Mouse (Mus musculus) midbrain, embryonic 12.5 days (tissue): ENCODE measurements around the gene Vps8. TPM values are rescaled to one million over a fixed set of nuclear protein-coding genes. Genes with fewer than 3 reads are reported as not detected.

Experiments
- ATAC-seq: fragments of 200-750 bp; cut with Nextera tagmentation; 2 replicates; pipeline ENCODE4 v1.8.0; 2017; ENCODE audit warnings: low read depth, moderate TSS enrichment, moderate library complexity; ENCODE audit not compliant: low FRiP score
- H3K27ac ChIP-seq: fragments of 300-500 bp; sonication (generic); replicated peaks from 2 replicates; pipeline ENCODE4 v1.5.1; 2016; ENCODE audit warnings: mild to moderate bottlenecking
- H3K27me3 ChIP-seq: fragments of 300-500 bp; sonication (generic); 2 replicates; pipeline ENCODE4 v1.6.1; 2016; ENCODE audit warnings: mild to moderate bottlenecking
- H3K36me3 ChIP-seq: fragments of 300-500 bp; sonication (generic); 2 replicates; pipeline ENCODE4 v1.6.1; 2016
- H3K4me1 ChIP-seq: fragments of 300-500 bp; sonication (generic); 2 replicates; pipeline ENCODE4 v1.6.1; 2016
- H3K4me2 ChIP-seq: fragments of 300-500 bp; sonication (generic); replicated peaks from 2 replicates; pipeline ENCODE4 v1.6.1; 2016; ENCODE audit warnings: mild to moderate bottlenecking, moderate library complexity
- H3K4me3 ChIP-seq: fragments of 300-500 bp; sonication (generic); 2 replicates; pipeline ENCODE4 v1.5.1; 2016; ENCODE audit warnings: mild to moderate bottlenecking
- H3K9ac ChIP-seq: fragments of 300-500 bp; sonication (generic); replicated peaks from 2 replicates; pipeline ENCODE4 v1.6.1; 2016; ENCODE audit warnings: mild to moderate bottlenecking, moderate library complexity
- H3K9me3 ChIP-seq: fragments of 300-500 bp; sonication (generic); 2 replicates; pipeline ENCODE4 v1.6.1; 2016; ENCODE audit warnings: mild to moderate bottlenecking
- WGBS: fragments of 180-500 bp; shearing (Covaris S2); methylation state at CpG from one replicate; pipeline ENCODE4 v1.1.7; 2016; 5-methylcytosine and 5-hydroxymethylcytosine counted together
- polyA plus RNA-seq: library from polyadenylated mRNA; unstranded; fragments of >200 nt; fragmentation: Nextera tagmentation; extraction: Ambion mirVana; gene quantifications from 2 replicates; pipeline ENCODE4 v1.2.1, GENCODE M21; 2016

Vps8 gene
- polyA plus RNA-seq, 1 experiment from 2014 or later, result 32.5 TPM

DNA sequence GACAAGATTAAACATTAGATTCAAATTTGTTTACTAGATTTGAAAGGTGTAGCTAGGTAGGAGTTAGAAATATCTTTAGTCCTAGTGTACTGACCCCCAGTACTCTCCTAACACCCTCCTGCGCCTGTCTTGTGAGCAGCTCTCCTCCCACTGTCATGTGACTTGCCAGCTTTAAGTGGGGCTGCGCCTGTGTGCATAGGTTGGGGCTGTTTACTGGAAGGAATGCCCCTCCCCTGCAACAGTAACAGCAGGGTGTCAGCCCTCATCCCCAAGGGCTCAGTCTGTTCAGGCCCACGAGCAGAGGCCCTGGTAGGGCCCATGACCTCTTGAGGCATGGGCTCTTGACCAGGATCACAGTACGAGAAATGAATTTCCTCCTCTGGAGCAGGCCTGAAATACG, 62.8 kb downstream of the Vps8 start:
- Histone ChIP-seq H3K4me1 (no peaks in the 10 kb centered on the region), H3K4me2 (no peak overlapping the region), H3K9me3 (no peaks in the 10 kb centered on the region), H3K27me3 (no peaks in the 10 kb centered on the region), H3K9ac (no peak overlapping the region), H3K4me3 (no peak overlapping the region), H3K27ac (no peak overlapping the region), H3K36me3 (no peaks in the 10 kb centered on the region)
- 70% methylated on average over 5 of the region's 5 CpGs for WGBS
- ATAC-seq, result no peak

GRCm38 (mm10) chr16:21488413-21488812, 65.5 kb downstream of the Vps8 start:
- H3K36me3 ChIP-seq, result no peaks in the 10 kb centered on the region
- no peaks in the 10 kb centered on the region for H3K9me3 ChIP-seq
- H3K27ac ChIP-seq, result no peak overlapping the region
- WGBS, result 50% methylated on average over 4 of the region's 4 CpGs
- no peaks in the 10 kb centered on the region for H3K4me1 ChIP-seq
- H3K4me2 ChIP-seq, result no peak overlapping the region
- H3K9ac ChIP-seq, result no peak overlapping the region
- no peaks in the 10 kb centered on the region for H3K27me3 ChIP-seq
- ATAC-seq, result no peak
- no peak overlapping the region for H3K4me3 ChIP-seq

DNA sequence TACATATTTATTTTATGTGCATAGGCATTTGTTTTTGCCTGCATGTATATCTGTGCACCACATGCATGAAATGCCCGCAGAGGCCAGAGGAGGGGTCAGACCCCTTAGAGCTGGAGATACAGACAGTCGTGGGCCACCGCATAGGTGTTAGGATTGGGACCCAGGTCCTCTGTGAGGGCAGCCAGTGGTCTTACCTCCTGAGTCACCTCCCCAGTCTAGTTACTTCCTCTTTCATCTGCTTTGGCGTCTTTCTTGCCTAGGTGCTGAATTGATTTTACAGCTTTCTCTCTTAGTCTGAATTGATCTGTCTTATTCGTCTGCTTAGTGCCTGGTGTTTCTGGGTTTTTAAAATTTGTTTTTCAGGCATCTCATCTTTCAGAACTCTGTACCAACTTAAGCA, 69.4 kb downstream of the Vps8 start:
- Histone ChIP-seq H3K9ac (no peak overlapping the region), H3K27me3 (no peaks in the 10 kb centered on the region), H3K36me3 (peaks cover 6% of the 10 kb centered on the region), H3K9me3 (no peaks in the 10 kb centered on the region), H3K4me1 (no peaks in the 10 kb centered on the region), H3K4me2 (no peak overlapping the region), H3K27ac (no peak overlapping the region), H3K4me3 (no peak overlapping the region)
- 66% methylated on average over 5 of the region's 5 CpGs for WGBS
- no peak for ATAC-seq

- 34% methylated on average over 2 of the region's 2 CpGs for WGBS
- Histone ChIP-seq H3K4me2 (no peak overlapping the region), H3K27ac (no peak overlapping the region), H3K4me3 (no peak overlapping the region), H3K9me3 (no peaks in the 10 kb centered on the region), H3K27me3 (no peaks in the 10 kb centered on the region), H3K4me1 (no peaks in the 10 kb centered on the region), H3K9ac (no peak overlapping the region), H3K36me3 (peaks cover 6% of the 10 kb centered on the region)
- no peak for ATAC-seq
Measured at GRCm38 (mm10) chr16:21492894-21493293, 70.0 kb downstream of the Vps8 start.

DNA sequence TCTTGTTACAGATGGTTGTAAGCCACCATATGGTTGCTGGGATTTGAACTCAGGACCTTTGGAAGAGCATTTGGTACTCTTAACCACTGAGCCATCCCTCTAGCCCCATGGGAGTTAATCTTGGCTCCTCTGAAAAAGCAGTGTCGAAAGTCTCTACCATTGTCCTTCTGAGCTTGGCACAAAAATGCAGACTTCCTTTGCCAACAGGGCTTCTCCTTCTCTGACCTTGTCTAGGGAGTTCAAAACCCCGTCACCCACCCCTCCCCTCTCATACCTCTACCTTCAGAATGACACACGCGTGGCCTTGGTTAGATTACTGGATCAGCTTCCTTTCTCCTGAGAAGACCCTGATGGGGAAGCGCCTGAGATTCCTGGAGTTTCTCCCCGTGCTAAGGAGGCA, 71.8 kb downstream of the Vps8 start:
- no peak overlapping the region for H3K27ac ChIP-seq
- WGBS, result 97% methylated on average over 6 of the region's 6 CpGs
- peaks cover 6% of the 10 kb centered on the region for H3K36me3 ChIP-seq
- no peaks in the 10 kb centered on the region for H3K9me3 ChIP-seq
- no peak overlapping the region for H3K9ac ChIP-seq
- H3K4me2 ChIP-seq, result no peak overlapping the region
- no peaks in the 10 kb centered on the region for H3K4me1 ChIP-seq
- ATAC-seq, result no peak
- H3K27me3 ChIP-seq, result no peaks in the 10 kb centered on the region
- H3K4me3 ChIP-seq, result no peak overlapping the region

- no peak for ATAC-seq
- WGBS, result 92% methylated on average over 9 of the region's 9 CpGs
Measured at GRCm38 (mm10) chr16:21496799-21497198, 73.9 kb downstream of the Vps8 start.

DNA sequence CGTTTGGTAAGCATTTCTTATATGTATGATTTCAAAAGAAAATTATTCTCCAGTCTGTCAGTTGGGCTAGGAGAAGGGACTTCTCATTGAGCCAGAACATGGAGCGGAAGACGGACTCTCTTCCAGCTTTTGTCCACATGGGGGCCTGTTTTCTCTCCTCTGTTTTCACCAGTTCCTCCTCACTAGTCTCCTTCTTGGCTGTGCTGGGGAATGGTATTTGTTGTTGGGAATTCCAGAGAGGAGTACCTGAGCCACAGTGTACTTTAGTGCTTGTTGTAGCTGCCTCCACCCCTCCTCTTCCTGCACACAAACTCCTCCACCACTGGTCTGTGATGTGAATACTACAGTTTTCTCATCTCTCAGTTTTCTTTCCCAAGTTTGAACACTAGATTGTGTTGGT, 74.7 kb downstream of the Vps8 start:
- Histone ChIP-seq H3K4me1 (no peaks in the 10 kb centered on the region), H3K4me2 (no peak overlapping the region), H3K27ac (no peak overlapping the region), H3K9ac (no peak overlapping the region), H3K4me3 (no peak overlapping the region), H3K9me3 (no peaks in the 10 kb centered on the region), H3K36me3 (peaks cover 14% of the 10 kb centered on the region), H3K27me3 (no peaks in the 10 kb centered on the region)
- ATAC-seq, result no peak
- WGBS, result 78% methylated on average over 3 of the region's 3 CpGs

More at GRCm38 (mm10) chr16:21496799-21497198, 73.9 kb downstream of the Vps8 start:
- Histone ChIP-seq H3K4me3 (no peak overlapping the region), H3K9me3 (no peaks in the 10 kb centered on the region), H3K27ac (no peak overlapping the region), H3K4me2 (no peak overlapping the region), H3K4me1 (no peaks in the 10 kb centered on the region), H3K27me3 (no peaks in the 10 kb centered on the region), H3K9ac (no peak overlapping the region), H3K36me3 (peaks cover 13% of the 10 kb centered on the region)

DNA sequence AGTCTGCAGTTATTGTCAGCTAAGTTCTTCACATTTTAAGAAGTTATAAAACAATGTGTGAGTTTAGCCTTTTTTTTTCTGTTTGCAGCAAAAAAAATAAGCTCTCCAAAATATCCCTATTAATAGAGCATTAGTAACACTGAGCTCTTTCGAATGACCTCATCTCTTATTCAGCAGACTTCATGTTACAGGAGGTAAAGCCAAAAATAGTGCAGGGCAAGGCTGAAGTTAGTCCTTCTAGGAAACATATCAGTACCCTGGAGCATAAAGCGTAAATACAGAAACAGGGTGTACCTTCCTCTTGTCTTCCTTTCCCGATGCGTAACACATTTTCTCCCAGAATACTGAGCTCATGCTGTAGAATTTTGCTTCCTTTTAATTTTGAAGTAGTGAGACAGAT, 76.1 kb downstream of the Vps8 start:
- Histone ChIP-seq H3K9me3 (no peaks in the 10 kb centered on the region), H3K9ac (no peak overlapping the region), H3K4me3 (no peak overlapping the region), H3K4me2 (no peak overlapping the region), H3K27ac (no peak overlapping the region), H3K36me3 (peaks cover 17% of the 10 kb centered on the region), H3K27me3 (no peaks in the 10 kb centered on the region), H3K4me1 (no peaks in the 10 kb centered on the region)
- 92% methylated on average over 4 of the region's 4 CpGs for WGBS
- no peak for ATAC-seq

DNA sequence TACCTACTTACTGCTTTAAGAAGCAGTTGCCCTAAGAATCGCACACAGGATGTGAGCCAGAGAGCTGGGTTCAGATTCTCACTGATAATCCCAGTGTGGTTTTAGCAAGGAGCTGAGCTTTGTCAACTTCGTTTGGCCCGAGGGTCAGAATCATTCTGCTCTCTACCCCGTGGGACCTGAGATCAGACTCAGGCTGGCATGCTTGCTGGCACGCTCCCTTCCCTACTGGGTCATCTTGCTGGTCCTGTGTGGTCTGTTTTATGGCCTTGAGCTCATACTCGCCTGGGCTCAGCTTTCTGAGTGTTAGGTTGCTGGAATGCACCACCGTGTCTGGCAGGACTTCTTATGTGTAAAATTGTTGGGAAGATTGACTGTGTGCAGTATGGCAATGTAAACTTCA, 76.7 kb downstream of the Vps8 start:
- no peak for ATAC-seq
- H3K9ac ChIP-seq, result no peak overlapping the region
- H3K36me3 ChIP-seq, result peaks cover 17% of the 10 kb centered on the region
- H3K4me3 ChIP-seq, result no peak overlapping the region
- no peak overlapping the region for H3K4me2 ChIP-seq
- no peaks in the 10 kb centered on the region for H3K4me1 ChIP-seq
- 73% methylated on average over 7 of the region's 7 CpGs for WGBS
- H3K27me3 ChIP-seq, result no peaks in the 10 kb centered on the region
- H3K9me3 ChIP-seq, result no peaks in the 10 kb centered on the region
- H3K27ac ChIP-seq, result no peak overlapping the region

DNA sequence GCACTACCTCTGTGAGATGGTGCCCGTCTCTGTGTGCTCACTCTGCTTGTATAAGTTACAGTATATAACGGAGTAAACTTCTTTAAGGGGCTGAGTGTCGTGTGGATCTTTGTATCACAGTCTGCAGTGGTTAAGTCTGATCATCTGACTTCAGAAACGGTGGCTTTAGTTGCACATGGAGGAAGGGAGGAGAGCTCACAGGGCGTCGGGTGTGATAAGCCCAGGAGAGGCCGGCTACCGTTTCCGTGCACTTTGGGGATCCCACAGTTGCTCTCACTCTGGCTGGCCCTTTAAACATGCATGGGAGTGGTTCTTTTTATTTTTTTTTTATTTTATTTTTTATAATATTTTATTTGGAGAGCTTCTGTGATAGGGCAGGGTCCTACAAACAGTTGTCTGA, 95.9 kb downstream of the Vps8 start:
- H3K4me3 ChIP-seq, result no peak overlapping the region
- H3K9me3 ChIP-seq, result no peaks in the 10 kb centered on the region
- no peaks in the 10 kb centered on the region for H3K27me3 ChIP-seq
- no peak overlapping the region for H3K9ac ChIP-seq
- H3K4me2 ChIP-seq, result no peak overlapping the region
- peaks cover 5% of the 10 kb centered on the region; the same call in 1 of the 2 replicates for H3K36me3 ChIP-seq
- no peaks in the 10 kb centered on the region for H3K4me1 ChIP-seq
- H3K27ac ChIP-seq, result no peak overlapping the region
- 94% methylated on average over 9 of the region's 9 CpGs for WGBS
- ATAC-seq, result no peak

DNA sequence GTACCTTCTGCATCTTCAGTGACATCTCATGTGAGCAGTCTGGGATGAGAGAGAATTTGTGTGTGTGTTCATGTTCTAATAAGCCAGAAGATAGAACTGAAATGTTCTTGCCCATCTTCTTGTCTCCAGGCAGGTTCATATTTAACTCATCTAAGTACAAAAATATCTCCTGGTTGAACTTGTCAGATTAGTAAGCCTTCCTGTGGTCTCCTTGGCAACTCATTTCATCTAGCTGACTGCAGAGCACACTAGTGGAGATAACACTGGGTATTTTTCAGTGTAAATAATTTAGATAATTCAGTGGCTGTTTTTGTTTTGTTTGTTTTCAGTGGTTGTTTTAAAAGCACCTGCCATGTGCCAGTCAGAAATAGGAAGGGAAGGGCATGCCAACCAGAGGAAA, 96.9 kb downstream of the Vps8 start:
- no peak for ATAC-seq
- Histone ChIP-seq H3K4me3 (no peak overlapping the region), H3K4me1 (no peaks in the 10 kb centered on the region), H3K4me2 (no peak overlapping the region), H3K36me3 (0 out of 2 replicates have a peak, but pooled peaks cover 4% of the 10 kb centered on the region), H3K27me3 (no peaks in the 10 kb centered on the region), H3K27ac (no peak overlapping the region), H3K9me3 (no peaks in the 10 kb centered on the region), H3K9ac (no peak overlapping the region)

GRCm38 (mm10) chr16:21523738-21524137, 100.8 kb downstream of the Vps8 start:
- no peak for ATAC-seq
- peaks cover 13% of the 10 kb centered on the region for H3K36me3 ChIP-seq

GRCm38 (mm10) chr16:21525376-21525775, 102.5 kb downstream of the Vps8 start:
- 91% methylated on average over 1 of the region's 1 CpGs for WGBS
- Histone ChIP-seq H3K27me3 (no peaks in the 10 kb centered on the region), H3K4me2 (no peak overlapping the region), H3K9me3 (no peaks in the 10 kb centered on the region), H3K36me3 (peaks cover 12% of the 10 kb centered on the region), H3K9ac (no peak overlapping the region), H3K4me3 (no peak overlapping the region), H3K4me1 (no peaks in the 10 kb centered on the region), H3K27ac (no peak overlapping the region)
- ATAC-seq, result no peak

More at GRCm38 (mm10) chr16:21523738-21524137, 100.8 kb downstream of the Vps8 start:
- Histone ChIP-seq H3K9ac (no peak overlapping the region), H3K27me3 (no peaks in the 10 kb centered on the region), H3K4me1 (no peaks in the 10 kb centered on the region), H3K4me3 (no peak overlapping the region), H3K4me2 (no peak overlapping the region), H3K9me3 (no peaks in the 10 kb centered on the region), H3K27ac (no peak overlapping the region)
- WGBS, result 86% methylated on average over 4 of the region's 4 CpGs
